Mouse (Mus musculus): ENCODE data around the gene Napepld.
A peak's percentile ranks its signal among the peaks of the same experiment; 100 is the strongest.
"Not testable (repeated sequence)": the region's sequence is repeated elsewhere in the genome, so short reads cannot be mapped to it uniquely, and the experiment has no call there.

The Napepld gene

DNA sequence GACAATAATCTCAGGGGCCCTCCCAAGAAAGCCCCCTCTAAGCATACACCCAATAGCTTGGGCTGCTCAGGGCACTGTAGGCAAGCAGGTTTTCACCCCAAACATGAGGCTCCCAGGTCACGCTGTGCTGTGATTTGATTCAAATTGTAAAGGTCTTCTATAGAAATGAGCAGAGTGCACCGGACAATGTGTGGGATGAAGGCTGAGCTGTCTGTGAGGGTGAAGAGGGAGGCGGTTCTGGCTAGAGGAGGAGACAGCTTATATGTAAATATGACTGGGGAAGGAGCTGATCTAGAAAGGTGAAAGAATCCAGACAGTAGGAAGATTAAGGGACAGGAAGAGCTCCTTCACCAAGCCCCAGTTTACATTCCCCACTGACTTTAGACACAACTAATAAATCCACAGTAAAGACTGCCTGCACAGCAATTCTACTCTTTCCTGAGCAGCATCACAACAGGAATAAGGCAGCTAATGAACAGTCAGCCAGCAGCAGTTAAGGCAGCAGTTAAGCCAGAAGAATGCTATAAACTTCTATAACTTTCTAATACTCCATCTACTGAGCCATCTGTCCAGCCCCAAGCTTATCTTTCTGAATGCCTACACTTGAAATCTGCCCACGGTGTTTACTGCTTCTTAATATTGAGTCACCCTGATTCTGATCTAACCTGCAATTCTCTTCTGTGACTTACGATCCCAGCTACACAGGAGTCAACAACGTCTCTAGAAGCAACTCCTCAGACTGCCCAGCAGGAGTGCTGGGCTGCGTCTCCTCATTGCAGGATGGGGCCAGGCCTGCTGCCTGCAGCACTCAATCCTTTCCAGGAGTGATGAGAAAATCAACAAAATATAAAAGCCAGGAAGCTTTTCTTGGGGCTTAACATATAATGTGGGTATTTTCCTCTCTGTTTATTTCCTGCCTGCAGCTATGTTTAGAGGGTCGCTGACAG is 33.7 kb downstream of the Napepld start:
- no peak for DNase-seq (ENCODE audit: low spot score in 2 of 2)

GRCm38 (mm10) chr5:21663081-21663480 is 38.1 kb downstream of the Napepld start:
- DNase-seq (ENCODE audit: low spot score in 2 of 2): no peak

- no peak for DNase-seq (ENCODE audit: low spot score in 2 of 2)
These were observed 40.3 kb downstream of the Napepld start for GRCm38 (mm10) chr5:21660850-21661249.

DNA sequence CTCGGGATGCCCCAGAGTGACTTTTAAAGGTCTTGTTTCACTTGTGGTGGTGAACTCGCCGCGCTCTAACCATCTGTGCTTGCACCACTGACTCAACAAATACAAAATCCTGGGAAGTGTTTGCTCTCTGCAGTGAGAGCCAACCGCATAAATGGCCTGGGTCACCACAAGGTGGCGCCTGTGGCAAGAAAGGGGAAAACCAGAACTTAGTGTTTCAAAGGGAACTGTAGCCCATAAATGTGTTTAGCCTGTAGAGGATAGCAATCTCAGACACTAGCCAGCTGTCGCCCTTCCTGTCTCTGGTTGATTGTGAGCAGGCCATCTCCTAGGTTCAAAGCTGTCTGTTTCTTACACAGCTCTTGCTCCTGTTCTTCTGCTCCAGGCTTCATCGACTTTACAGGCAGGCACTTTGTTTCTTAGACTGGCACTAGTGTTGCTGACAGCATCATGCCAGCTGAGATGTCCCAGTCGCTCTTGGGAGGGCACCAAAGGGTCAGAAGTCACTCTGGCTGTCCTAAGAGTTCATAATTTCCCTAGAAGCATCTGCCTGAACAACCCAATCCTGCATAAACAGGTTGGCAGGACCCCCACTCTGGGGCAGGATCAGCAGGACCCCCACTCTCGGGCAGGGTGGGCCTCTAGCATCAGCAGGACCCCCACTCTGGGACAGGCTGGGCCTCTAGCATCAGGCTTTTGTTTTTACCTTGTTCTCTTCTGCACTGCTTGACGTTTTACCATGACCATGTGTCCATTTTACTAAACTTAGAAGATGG is 42.4 kb downstream of the Napepld start:
- peak; percentile 80 to 85 for DNase-seq (ENCODE audit: low spot score in 2 of 2)

GRCm38 (mm10) chr5:21658038-21658437 is 43.2 kb downstream of the Napepld start:
- DNase-seq (ENCODE audit: low spot score in 2 of 2): no peak

DNA sequence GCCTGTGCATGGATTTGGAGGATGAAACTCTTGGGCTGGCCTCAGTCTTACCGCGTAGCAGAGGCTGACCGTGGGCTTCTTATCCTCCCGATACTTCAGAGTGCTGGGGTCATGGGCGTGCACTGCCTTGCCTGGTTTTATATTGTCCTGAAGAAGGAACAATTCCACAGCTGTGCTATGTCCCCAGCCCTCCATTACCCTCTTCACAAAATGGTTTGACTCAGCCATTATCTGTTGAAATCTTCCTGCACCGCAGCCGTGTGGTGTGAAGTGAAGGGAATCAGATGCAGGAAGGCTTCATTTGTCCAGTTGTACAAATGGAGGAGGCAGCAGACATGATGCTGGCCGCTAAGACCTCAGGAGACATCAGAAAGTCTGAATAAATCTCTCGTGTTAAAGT is 44.3 kb downstream of the Napepld start:
- DNase-seq (ENCODE audit: low spot score in 2 of 2): no peak

- DNase-seq (ENCODE audit: low spot score in 2 of 2): no peak
These were observed 49.1 kb downstream of the Napepld start for GRCm38 (mm10) chr5:21651885-21652612.

DNA sequence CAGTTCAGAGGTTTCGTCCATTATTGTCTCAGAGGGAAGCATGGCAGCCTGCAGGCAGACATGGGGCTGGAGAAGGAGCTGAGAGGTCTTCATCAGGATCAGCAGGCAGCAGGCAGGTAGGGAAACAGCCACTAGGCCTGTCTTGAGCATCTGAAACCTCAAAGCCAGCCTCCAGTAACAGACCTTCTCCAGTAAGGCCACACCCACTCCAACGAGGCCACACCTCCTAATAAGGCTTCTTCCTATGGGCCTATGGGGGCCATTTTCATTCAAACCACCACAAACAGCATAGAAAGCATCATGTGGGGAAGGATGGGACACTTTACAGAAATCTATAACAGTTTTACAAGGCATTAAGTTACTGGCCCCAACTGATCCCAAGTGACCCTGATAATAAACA is 50.5 kb downstream of the Napepld start:
- no peak for DNase-seq (ENCODE audit: low spot score in 2 of 2)

DNA sequence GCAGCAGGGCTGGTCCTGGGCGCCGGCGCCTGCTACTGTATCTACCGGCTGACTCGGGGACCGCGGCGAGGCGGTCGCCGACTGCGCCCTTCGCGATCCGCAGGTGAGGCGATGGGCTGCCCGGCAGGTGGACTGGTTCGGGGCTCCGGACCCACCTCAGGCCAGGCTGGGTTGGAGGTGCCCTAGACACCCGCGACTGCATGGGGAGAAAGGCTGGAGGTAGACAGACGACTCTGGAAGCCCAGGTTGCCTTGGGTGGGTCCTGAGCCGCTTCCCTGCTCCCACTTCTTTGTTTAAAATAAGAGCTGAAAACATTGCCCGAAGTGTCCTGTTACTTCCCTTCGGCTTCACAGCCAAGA is 55.1 kb downstream of the Napepld start:
- DNase-seq (ENCODE audit: low spot score in 2 of 2): no peak

- DNase-seq (ENCODE audit: low spot score in 2 of 2): peak; percentile 85 to 91
These were observed 55.6 kb downstream of the Napepld start, which contains the start of the genes Fbxl13 and Armc10 for GRCm38 (mm10) chr5:21645439-21646132. TSS of gene Fbxl13 (minus strand) at chr5:21645634. TSS of gene Armc10 (plus strand) at chr5:21645813.

- no peak for DNase-seq (ENCODE audit: low spot score in 2 of 2)
These were observed 56.2 kb downstream of the Napepld start for GRCm38 (mm10) chr5:21644891-21645438.

- DNase-seq (ENCODE audit: low spot score in 2 of 2): no peak
These were observed 57.6 kb downstream of the Napepld start for GRCm38 (mm10) chr5:21643606-21644005.

- peak; percentile 63 to 83 for DNase-seq (ENCODE audit: low spot score in 2 of 2)
These were observed 60.2 kb downstream of the Napepld start for GRCm38 (mm10) chr5:21640961-21641360.

DNA sequence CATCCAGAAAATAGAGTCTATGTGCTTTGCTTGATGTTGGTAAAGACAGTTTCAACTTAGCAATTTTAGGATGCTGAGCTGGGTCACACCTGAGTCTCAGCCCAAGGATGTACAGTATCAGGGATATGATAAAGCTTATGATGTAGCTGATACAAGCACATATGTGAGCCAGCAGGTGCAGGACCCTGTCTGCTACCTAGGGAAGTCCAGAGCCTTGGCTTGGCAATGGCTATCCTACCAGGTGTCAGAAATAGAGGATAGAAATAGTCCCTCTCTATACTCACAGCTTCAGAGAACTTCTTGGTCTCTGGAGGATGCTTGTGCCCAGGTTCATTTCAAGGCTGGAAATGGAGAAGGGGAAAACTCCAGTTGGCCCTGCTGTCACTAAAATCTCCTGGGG is 75.3 kb downstream of the Napepld start:
- no peak for DNase-seq (ENCODE audit: low spot score in 2 of 2)

DNA sequence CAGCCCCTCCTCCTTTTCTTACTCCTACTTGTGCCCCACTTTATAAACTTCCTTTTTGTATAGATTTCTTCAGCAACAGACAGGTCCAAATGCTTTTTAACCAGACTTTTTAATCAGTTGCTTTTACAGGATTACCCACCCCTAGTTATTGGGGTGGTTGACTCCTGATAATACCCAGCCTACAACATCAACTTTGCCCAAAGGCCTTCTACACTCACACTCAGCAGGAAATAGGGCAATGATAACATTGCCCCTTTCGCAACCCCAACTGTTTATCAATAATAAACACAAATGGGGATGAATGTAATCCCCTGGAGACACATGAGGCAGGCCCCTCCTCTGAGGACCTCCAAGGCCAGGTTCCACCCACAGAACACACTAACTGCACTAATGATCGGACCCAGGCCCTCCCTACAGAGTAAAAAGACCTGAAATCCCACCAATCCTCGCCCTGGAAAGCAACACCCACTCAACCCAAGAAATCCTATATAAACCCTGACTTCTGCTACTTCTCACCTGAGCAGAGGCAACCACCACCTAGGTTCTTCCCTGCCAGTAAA is 84.7 kb downstream of the Napepld start:
- no peak for DNase-seq (ENCODE audit: low spot score in 2 of 2)

GRCm38 (mm10) chr5:21614299-21614698 is 86.9 kb downstream of the Napepld start:
- DNase-seq (ENCODE audit: low spot score in 2 of 2): not testable (repeated sequence)
